Mouse (Mus musculus) midbrain, embryonic 12.5 days (tissue): ENCODE results near the gene Rab3il1. TPM values are rescaled to one million over a fixed set of nuclear protein-coding genes. Genes with fewer than 3 reads are reported as not detected.

Experiments used
- ATAC-seq: fragments of 200-750 bp; cut with Nextera tagmentation; 2 replicates; pipeline ENCODE4 v1.8.0; 2017; ENCODE audit warnings: low read depth, moderate TSS enrichment, moderate library complexity; ENCODE audit not compliant: low FRiP score
- H3K27ac ChIP-seq: fragments of 300-500 bp; sonication (generic); replicated peaks from 2 replicates; pipeline ENCODE4 v1.5.1; 2016; ENCODE audit warnings: mild to moderate bottlenecking
- H3K27me3 ChIP-seq: fragments of 300-500 bp; sonication (generic); 2 replicates; pipeline ENCODE4 v1.6.1; 2016; ENCODE audit warnings: mild to moderate bottlenecking
- H3K36me3 ChIP-seq: fragments of 300-500 bp; sonication (generic); 2 replicates; pipeline ENCODE4 v1.6.1; 2016
- H3K4me1 ChIP-seq: fragments of 300-500 bp; sonication (generic); 2 replicates; pipeline ENCODE4 v1.6.1; 2016
- H3K4me2 ChIP-seq: fragments of 300-500 bp; sonication (generic); replicated peaks from 2 replicates; pipeline ENCODE4 v1.6.1; 2016; ENCODE audit warnings: mild to moderate bottlenecking, moderate library complexity
- H3K4me3 ChIP-seq: fragments of 300-500 bp; sonication (generic); 2 replicates; pipeline ENCODE4 v1.5.1; 2016; ENCODE audit warnings: mild to moderate bottlenecking
- H3K9ac ChIP-seq: fragments of 300-500 bp; sonication (generic); replicated peaks from 2 replicates; pipeline ENCODE4 v1.6.1; 2016; ENCODE audit warnings: mild to moderate bottlenecking, moderate library complexity
- H3K9me3 ChIP-seq: fragments of 300-500 bp; sonication (generic); 2 replicates; pipeline ENCODE4 v1.6.1; 2016; ENCODE audit warnings: mild to moderate bottlenecking
- WGBS: fragments of 180-500 bp; shearing (Covaris S2); methylation state at CpG from one replicate; pipeline ENCODE4 v1.1.7; 2016; 5-methylcytosine and 5-hydroxymethylcytosine counted together
- polyA plus RNA-seq: library from polyadenylated mRNA; unstranded; fragments of >200 nt; fragmentation: Nextera tagmentation; extraction: Ambion mirVana; gene quantifications from 2 replicates; pipeline ENCODE4 v1.2.1, GENCODE M21; 2016

Gene Rab3il1
- polyA plus RNA-seq, 1 experiment from 2014 or later, result 34.2 TPM

DNA sequence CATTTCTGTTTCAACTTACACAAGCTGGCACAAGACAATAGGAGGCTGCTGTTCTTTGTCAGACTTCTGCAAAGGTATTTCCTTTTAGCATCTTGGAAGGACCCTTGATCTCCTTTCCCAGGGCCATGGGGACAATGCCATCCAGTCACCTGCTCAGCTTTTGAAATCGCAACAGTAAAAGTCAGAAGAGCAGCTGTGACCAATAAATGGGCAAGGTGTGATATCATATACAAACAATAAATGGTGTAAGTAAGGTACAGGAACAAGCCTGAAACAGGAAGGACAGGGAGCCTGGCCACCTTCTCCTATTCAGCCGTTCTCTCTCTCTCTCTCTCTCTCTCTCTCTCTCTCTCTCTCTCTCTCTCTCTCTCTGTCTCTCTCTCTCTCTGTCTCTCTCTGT, 49.0 kb downstream of the Rab3il1 start:
- Histone ChIP-seq H3K9me3 (no peaks in the 10 kb centered on the region), H3K27me3 (no peaks in the 10 kb centered on the region), H3K9ac (no peak overlapping the region), H3K4me1 (no peaks in the 10 kb centered on the region), H3K4me3 (no peak overlapping the region), H3K4me2 (no peak overlapping the region), H3K36me3 (no peaks in the 10 kb centered on the region), H3K27ac (no peak overlapping the region)
- no peak for ATAC-seq
- 85% methylated on average over 2 of the region's 2 CpGs for WGBS

- Histone ChIP-seq H3K9me3 (no peaks in the 10 kb centered on the region), H3K4me3 (no peak overlapping the region), H3K4me1 (no peaks in the 10 kb centered on the region), H3K36me3 (no peaks in the 10 kb centered on the region), H3K27ac (no peak overlapping the region), H3K27me3 (no peaks in the 10 kb centered on the region; the same call in 1 of the 2 replicates), H3K9ac (no peak overlapping the region), H3K4me2 (no peak overlapping the region)
- 90% methylated on average over 4 of the region's 4 CpGs for WGBS
- ATAC-seq, result no peak
These were observed 51.2 kb downstream of the Rab3il1 start for GRCm38 (mm10) chr19:10052698-10053097.

- no peak for ATAC-seq
- 89% methylated on average over 10 of the region's 10 CpGs for WGBS
- Histone ChIP-seq H3K4me3 (no peak overlapping the region), H3K36me3 (no peaks in the 10 kb centered on the region), H3K9me3 (no peaks in the 10 kb centered on the region), H3K27ac (no peak overlapping the region), H3K4me1 (no peaks in the 10 kb centered on the region), H3K9ac (no peak overlapping the region), H3K4me2 (no peak overlapping the region), H3K27me3 (no peaks in the 10 kb centered on the region; the same call in 1 of the 2 replicates)
These were observed 52.3 kb downstream of the Rab3il1 start for GRCm38 (mm10) chr19:10053692-10054260.

GRCm38 (mm10) chr19:10054361-10055075, 53.0 kb downstream of the Rab3il1 start:
- no peak for ATAC-seq
- H3K27me3 ChIP-seq, result no peaks in the 10 kb centered on the region; the same call in 1 of the 2 replicates
- H3K27ac ChIP-seq, result no peak overlapping the region
- no peaks in the 10 kb centered on the region for H3K4me1 ChIP-seq
- H3K36me3 ChIP-seq, result no peaks in the 10 kb centered on the region
- H3K4me2 ChIP-seq, result no peak overlapping the region
- H3K9me3 ChIP-seq, result no peaks in the 10 kb centered on the region
- WGBS, result 89% methylated on average over 6 of the region's 6 CpGs
- no peak overlapping the region for H3K9ac ChIP-seq
- no peak overlapping the region for H3K4me3 ChIP-seq

- ATAC-seq, result no peak
- no peaks in the 10 kb centered on the region; the same call in 1 of the 2 replicates for H3K27me3 ChIP-seq
- no peak overlapping the region for H3K4me2 ChIP-seq
- 85% methylated on average over 3 of the region's 3 CpGs for WGBS
- no peaks in the 10 kb centered on the region for H3K9me3 ChIP-seq
- H3K27ac ChIP-seq, result no peak overlapping the region
- H3K36me3 ChIP-seq, result no peaks in the 10 kb centered on the region
- no peak overlapping the region for H3K4me3 ChIP-seq
- no peak overlapping the region for H3K9ac ChIP-seq
- H3K4me1 ChIP-seq, result no peaks in the 10 kb centered on the region
These were observed 53.8 kb downstream of the Rab3il1 start for GRCm38 (mm10) chr19:10055261-10055660.

- Histone ChIP-seq H3K9ac (no peak overlapping the region), H3K4me3 (no peak overlapping the region), H3K27me3 (no peaks in the 10 kb centered on the region; the same call in 1 of the 2 replicates), H3K4me1 (peaks cover 4% of the 10 kb centered on the region; the same call in 1 of the 2 replicates), H3K9me3 (no peaks in the 10 kb centered on the region), H3K36me3 (peaks cover 4% of the 10 kb centered on the region; the same call in 1 of the 2 replicates), H3K4me2 (no peak overlapping the region), H3K27ac (no peak overlapping the region)
- 88% methylated on average over 22 of the region's 22 CpGs for WGBS
- no peak for ATAC-seq
These were observed 54.6 kb downstream of the Rab3il1 start for GRCm38 (mm10) chr19:10055783-10056660.

- Histone ChIP-seq H3K36me3 (peaks cover 11% of the 10 kb centered on the region), H3K27ac (no peak overlapping the region), H3K4me1 (peaks cover 7% of the 10 kb centered on the region; the same call in 1 of the 2 replicates), H3K9ac (no peak overlapping the region), H3K4me2 (no peak overlapping the region), H3K9me3 (no peaks in the 10 kb centered on the region), H3K4me3 (no peak overlapping the region), H3K27me3 (no peaks in the 10 kb centered on the region; the same call in 1 of the 2 replicates)
- WGBS, result 88% methylated on average over 3 of the region's 3 CpGs
- no peak for ATAC-seq
These were observed 55.2 kb downstream of the Rab3il1 start for GRCm38 (mm10) chr19:10056686-10057085.

DNA sequence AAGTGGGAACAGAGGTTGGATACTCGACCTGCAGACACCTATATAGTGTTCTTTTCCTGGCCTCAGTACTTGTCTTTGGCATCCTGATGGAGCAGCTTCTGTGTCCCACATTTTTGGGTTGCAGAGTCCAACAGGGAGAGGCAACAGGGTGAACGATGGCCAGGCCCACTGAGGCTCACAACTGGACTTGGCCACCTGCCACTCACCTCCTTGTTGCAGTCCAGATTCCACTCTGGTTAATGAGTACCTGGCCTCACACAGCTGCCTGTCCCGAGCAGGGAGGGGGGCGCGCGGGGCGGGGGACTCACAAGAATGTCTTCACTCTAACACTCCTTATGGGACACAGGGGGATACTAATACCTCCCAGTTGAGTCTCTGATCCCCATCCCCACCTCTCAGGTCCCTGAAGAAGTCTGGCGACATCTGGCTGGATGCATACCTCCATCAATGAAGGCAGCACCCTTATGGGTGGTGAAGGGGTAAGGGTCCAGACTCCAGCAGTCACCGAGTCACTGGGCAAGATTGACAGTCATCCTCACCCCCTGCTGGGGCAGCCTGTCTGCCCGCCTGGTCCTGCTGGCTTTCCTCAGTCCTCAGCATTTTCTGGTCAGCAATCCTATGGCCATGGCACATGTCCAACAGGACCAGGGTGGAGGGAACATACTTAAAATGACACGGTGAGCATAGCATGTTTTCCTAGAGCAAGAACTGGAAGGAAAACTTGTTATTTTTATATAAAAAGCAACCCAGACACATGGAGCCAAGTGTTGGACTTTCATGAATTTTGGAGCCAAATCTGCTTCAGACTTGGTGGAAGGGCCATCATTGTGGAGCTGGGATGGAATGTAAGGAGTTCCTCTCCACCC, 56.2 kb downstream of the Rab3il1 start:
- Histone ChIP-seq H3K36me3 (peaks cover 21% of the 10 kb centered on the region), H3K27me3 (no peaks in the 10 kb centered on the region; the same call in 1 of the 2 replicates), H3K4me1 (peaks cover 7% of the 10 kb centered on the region; the same call in 1 of the 2 replicates), H3K9ac (no peak overlapping the region), H3K4me2 (no peak overlapping the region), H3K27ac (no peak overlapping the region), H3K4me3 (no peak overlapping the region), H3K9me3 (no peaks in the 10 kb centered on the region)
- no peak for ATAC-seq
- 78% methylated on average over 11 of the region's 11 CpGs for WGBS

GRCm38 (mm10) chr19:10058352-10058825, 56.9 kb downstream of the Rab3il1 start:
- Histone ChIP-seq H3K4me1 (peaks cover 7% of the 10 kb centered on the region; the same call in 1 of the 2 replicates), H3K9ac (no peak overlapping the region), H3K27ac (no peak overlapping the region), H3K36me3 (peaks cover 28% of the 10 kb centered on the region), H3K9me3 (no peaks in the 10 kb centered on the region), H3K4me2 (no peak overlapping the region), H3K27me3 (no peaks in the 10 kb centered on the region; the same call in 1 of the 2 replicates), H3K4me3 (no peak overlapping the region)
- WGBS, result 86% methylated on average over 1 of the region's 1 CpGs
- ATAC-seq, result no peak

GRCm38 (mm10) chr19:10058876-10059427, 57.5 kb downstream of the Rab3il1 start:
- WGBS, result 56% methylated on average over 9 of the region's 9 CpGs
- peaks cover 33% of the 10 kb centered on the region for H3K36me3 ChIP-seq
- no peak overlapping the region for H3K27ac ChIP-seq
- no peak for ATAC-seq
- no peak overlapping the region for H3K4me2 ChIP-seq
- no peaks in the 10 kb centered on the region for H3K9me3 ChIP-seq
- peaks cover 7% of the 10 kb centered on the region; the same call in 1 of the 2 replicates for H3K4me1 ChIP-seq
- no peak overlapping the region for H3K9ac ChIP-seq
- H3K27me3 ChIP-seq, result no peaks in the 10 kb centered on the region; the same call in 1 of the 2 replicates
- no peak overlapping the region for H3K4me3 ChIP-seq
